Mouse (Mus musculus) spleen, postnatal 4 days (tissue): ENCODE measurements around the gene Gm8994.
"Not testable (repeated sequence)": the region's sequence is repeated elsewhere in the genome, so short reads cannot be mapped to it uniquely, and the experiment has no call there.

Experiments used
- DNase-seq, 2 experiments: peaks; one replicate each; pipeline ENCODE4 v3.0.0; 2022; ENCODE audit warnings: low spot score in 2 of 2

Gene Gm8994

GRCm38 (mm10) chr6:136327239-136327638, at the start of gene Gm8994:
Gene Gm8994, plus strand, starts transcription at chr6:136327539.
- DNase-seq, result not testable (repeated sequence)

- DNase-seq, result no peak
These were observed 49.7 kb upstream of the Gm8994 start for GRCm38 (mm10) chr6:136277685-136278084.

GRCm38 (mm10) chr6:136284565-136284964, 42.8 kb upstream of the Gm8994 start:
- no peak for DNase-seq

GRCm38 (mm10) chr6:136286180-136286579, 41.2 kb upstream of the Gm8994 start:
- no peak for DNase-seq

GRCm38 (mm10) chr6:136286589-136286988, 40.8 kb upstream of the Gm8994 start:
- DNase-seq, result no peak

GRCm38 (mm10) chr6:136291424-136291823, 35.9 kb upstream of the Gm8994 start:
- no peak for DNase-seq

GRCm38 (mm10) chr6:136291951-136292714, 35.2 kb upstream of the Gm8994 start:
- DNase-seq, result no peak

- DNase-seq, result no peak
These were observed 33.6 kb upstream of the Gm8994 start for GRCm38 (mm10) chr6:136293700-136294099.

GRCm38 (mm10) chr6:136295821-136296220, 31.5 kb upstream of the Gm8994 start:
- no peak for DNase-seq

GRCm38 (mm10) chr6:136296251-136296650, 31.1 kb upstream of the Gm8994 start:
- no peak for DNase-seq

- no peak for DNase-seq
These were observed 23.8 kb upstream of the Gm8994 start for GRCm38 (mm10) chr6:136303514-136303913.

- no peak for DNase-seq
These were observed 22.9 kb upstream of the Gm8994 start for GRCm38 (mm10) chr6:136304369-136304988.

- DNase-seq, result no peak
These were observed 17.9 kb upstream of the Gm8994 start for GRCm38 (mm10) chr6:136309487-136309886.

- DNase-seq, result peak in 1 of 2 experiments; percentile 10
These were observed 1.1 kb downstream of the Gm8994 start for GRCm38 (mm10) chr6:136328416-136328815.

GRCm38 (mm10) chr6:136340669-136341068, 13.3 kb downstream of the Gm8994 start:
- DNase-seq, result no peak

GRCm38 (mm10) chr6:136341093-136341492, 13.8 kb downstream of the Gm8994 start:
- DNase-seq, result no peak

- DNase-seq, result no peak
These were observed 16.5 kb downstream of the Gm8994 start for GRCm38 (mm10) chr6:136343868-136344267.

GRCm38 (mm10) chr6:136345034-136345433, 17.7 kb downstream of the Gm8994 start:
- no peak for DNase-seq

- DNase-seq, result no peak
These were observed 18.3 kb downstream of the Gm8994 start for GRCm38 (mm10) chr6:136345641-136346040.

- no peak for DNase-seq
These were observed 19.7 kb downstream of the Gm8994 start for GRCm38 (mm10) chr6:136347053-136347452.

GRCm38 (mm10) chr6:136347631-136348030, 20.3 kb downstream of the Gm8994 start:
- no peak for DNase-seq

- no peak for DNase-seq
These were observed 26.3 kb downstream of the Gm8994 start for GRCm38 (mm10) chr6:136353399-136354184.
